Comparison of ENCODE assay signal across 14 mouse cellular contexts in genomic region chr5:149297464-149297863, GRCm38 (mm10). TPM values are rescaled to one million over a fixed set of nuclear protein-coding genes. Genes with fewer than 3 reads are reported as not detected.
A peak's percentile ranks its signal among the peaks of the same experiment; 100 is the strongest.
DNase-seq lines count a peak whose midpoint lies in the region; ATAC-seq and TF ChIP-seq lines count a peak whose summit lies in the region.
"Had no signal": no experiment of that assay in that cellular context is flagged by ENCODE, and none has a peak within 500 bp of the region (broad histone marks: within the 10 kb centered on the region; RNA-seq: fewer than 3 reads in every experiment).

No protein-coding gene starts in this region.

- H3K27ac ChIP-seq in layer of hippocampus, adult 2 months, result no peak overlapping the region
- H3K27ac ChIP-seq: embryonic facial prominence, embryonic 12.5 days; heart, embryonic 15.5 days; neural tube, embryonic 13.5 days had no signal

- TF ChIP-seq CTCF in layer of hippocampus, adult 2 months (conservative IDR thresholded peaks at IDR 0.05), result peak; percentile 66
- peak; percentile 56 for TF ChIP-seq CTCF in Patski (IDR thresholded peaks at IDR 0.05)

- ATAC-seq in Patski, result no peak
- ATAC-seq: midbrain, embryonic 16.5 days had no signal

- POLR2A ChIA-PET in Patski (lab: Charles Lee), result interaction anchor here (1.2 kb wide), 1 partner anchor 23 kb away, joined by 6 read pairs; no protein-coding TSS in a partner anchor

- no peak overlapping the region for H3K4me3 ChIP-seq in layer of hippocampus, adult 2 months
- H3K4me3 ChIP-seq: embryonic facial prominence, embryonic 12.5 days; heart, embryonic 15.5 days; neural tube, embryonic 13.5 days had no signal

- no peak for DNase-seq in layer of hippocampus, adult 2 months (ENCODE audit: low spot score in 2 of 2)
- DNase-seq in layer of hippocampus, postnatal 14 days (ENCODE audit: low spot score in 2 of 2), result no peak
- peak; percentile 47 for DNase-seq in thymus, postnatal 4 days
- DNase-seq in thymus, postnatal 14 days, result no peak
- no peak for DNase-seq in Patski (ENCODE audit: low read depth, low spot score)
- DNase-seq in cerebellum, adult 8-10 months, result no peak
- no peak for DNase-seq in cerebellum, adult 9-10 months
- DNase-seq: adrenal gland, adult 2 months; cerebellum, postnatal 36 days; kidney, adult 18-20 months had no signal

- in situ Hi-C loops in Patski (cut with MboI; ENCODE audit: low pct_unique_long_range_greater_than_20kb), result no loop called here

- CTCF ChIA-PET in Patski (lab: Charles Lee), result interaction anchor here (1.1 to 1.4 kb wide), 2 partner anchors 9 to 17 kb away, joined by 4 read pairs; no protein-coding TSS in a partner anchor

- no peaks in the 10 kb centered on the region for H3K27me3 ChIP-seq in Patski
- H3K27me3 ChIP-seq: embryonic facial prominence, embryonic 12.5 days; heart, embryonic 15.5 days; neural tube, embryonic 13.5 days had no signal

RNA-seq across cellular contexts. Expression of gene Alox5ap, which starts 32.9 kb away (rescaled TPM):
- 10 to 100 TPM in 1 of 2 experiments, 1 to 10 TPM in 1; 7.8 to 11.1 TPM for total RNA-seq in layer of hippocampus, adult 2 months (2021)
- 1 to 10 TPM; 7.6 to 7.9 TPM for total RNA-seq in layer of hippocampus, postnatal 14 days (2021)
- polyA plus RNA-seq in Patski (2021), result 0.64 TPM
